In genomic region chr5:66898252-66898651, GRCm38 (mm10) we compare ENCODE assay signal across 26 mouse cellular contexts.
A peak's percentile ranks its signal among the peaks of the same experiment; 100 is the strongest.
DNase-seq lines count a peak whose midpoint lies in the region; ATAC-seq and TF ChIP-seq lines count a peak whose summit lies in the region.
"Had no signal": no experiment of that assay in that cellular context is flagged by ENCODE, and none has a peak within 500 bp of the region (broad histone marks: within the 10 kb centered on the region; RNA-seq: fewer than 3 reads in every experiment).

No protein-coding gene starts in this region.

- no peaks in the 10 kb centered on the region for H3K36me3 ChIP-seq in hindbrain, embryonic 14.5 days (replicated peaks; ENCODE audit: control insufficient read depth, insufficient read depth)
- no peaks in the 10 kb centered on the region for H3K36me3 ChIP-seq in hindbrain, postnatal 0 days (ENCODE audit: insufficient read depth, low read length)
- H3K36me3 ChIP-seq in neural tube, embryonic 13.5 days, result no peaks in the 10 kb centered on the region
- H3K36me3 ChIP-seq: embryonic facial prominence, embryonic 12.5 days; forebrain, embryonic 12.5 days; heart, embryonic 12.5 days; hindbrain, embryonic 12.5 days; midbrain, embryonic 10.5 days; neural tube, embryonic 12.5 days; stomach, embryonic 15.5 days had no signal

- H3K27ac ChIP-seq in hindbrain, embryonic 14.5 days, result 0 out of 2 replicates have a peak overlapping the region, but pooled peaks have one; percentile 5
- H3K27ac ChIP-seq in hindbrain, postnatal 0 days, result no peak overlapping the region
- H3K27ac ChIP-seq in neural tube, embryonic 13.5 days (replicated peaks), result peak overlapping the region; percentile 66
- H3K27ac ChIP-seq: embryonic facial prominence, embryonic 12.5 days; forebrain, embryonic 12.5 days; hindbrain, embryonic 12.5 days; kidney, postnatal 0 days; liver, embryonic 14.5 days; midbrain, embryonic 10.5 days; neural tube, embryonic 12.5 days; stomach, embryonic 15.5 days had no signal

- H3K27me3 ChIP-seq in hindbrain, embryonic 14.5 days (ENCODE audit: control insufficient read depth, insufficient read depth, low read length), result no peaks in the 10 kb centered on the region
- no peaks in the 10 kb centered on the region for H3K27me3 ChIP-seq in hindbrain, postnatal 0 days (ENCODE audit: insufficient read depth, low read length)
- no peaks in the 10 kb centered on the region for H3K27me3 ChIP-seq in neural tube, embryonic 13.5 days
- H3K27me3 ChIP-seq: embryonic facial prominence, embryonic 12.5 days; forebrain, embryonic 12.5 days; hindbrain, embryonic 12.5 days; neural tube, embryonic 12.5 days; Patski; stomach, embryonic 15.5 days had no signal

- TF ChIP-seq CTCF in hindbrain, postnatal 0 days (IDR thresholded peaks at IDR 0.05; ENCODE audit: low read depth), result no peak

- no peak for DNase-seq in hindbrain, embryonic 14.5 days (ENCODE audit: low spot score)
- no peak for DNase-seq in hindbrain, postnatal 0 days (ENCODE audit: low spot score)
- no peak for DNase-seq in neural tube, embryonic 10.5 days (ENCODE audit: extremely low spot score, low spot score)
- peak; percentile 51 for DNase-seq in lung, postnatal 14 days
- no peak for DNase-seq in urinary bladder, postnatal 4 days (ENCODE audit: low spot score in 2 of 2)
- DNase-seq in kidney, postnatal 10 days, result no peak
- no peak for DNase-seq in MN1 (ENCODE audit: low spot score)
- DNase-seq: adrenal gland, postnatal 36 days; cerebellum, adult 9-10 months; gastrocnemius, postnatal 14 days; heart, adult 18-20 months; heart, postnatal 10 days; kidney, adult 2 months; right cerebral cortex, adult 18-20 months; thymus, postnatal 25 days had no signal

- no peak overlapping the region for H3K9ac ChIP-seq in hindbrain, embryonic 14.5 days
- no peak overlapping the region for H3K9ac ChIP-seq in hindbrain, postnatal 0 days (replicated peaks; ENCODE audit: low read length)
- no peak overlapping the region for H3K9ac ChIP-seq in neural tube, embryonic 13.5 days
- H3K9ac ChIP-seq: embryonic facial prominence, embryonic 12.5 days; forebrain, embryonic 12.5 days; heart, embryonic 12.5 days; hindbrain, embryonic 12.5 days; liver, embryonic 14.5 days; neural tube, embryonic 12.5 days; stomach, embryonic 15.5 days had no signal

- H3K4me1 ChIP-seq in hindbrain, embryonic 14.5 days (replicated peaks; ENCODE audit: control insufficient read depth, insufficient read depth, low read length), result no peaks in the 10 kb centered on the region
- no peaks in the 10 kb centered on the region for H3K4me1 ChIP-seq in hindbrain, postnatal 0 days (ENCODE audit: insufficient read depth, low read length)
- peaks cover 10% of the 10 kb centered on the region for H3K4me1 ChIP-seq in neural tube, embryonic 13.5 days (replicated peaks)
- H3K4me1 ChIP-seq: embryonic facial prominence, embryonic 12.5 days; forebrain, embryonic 12.5 days; hindbrain, embryonic 12.5 days; midbrain, embryonic 10.5 days; neural tube, embryonic 12.5 days; stomach, embryonic 15.5 days had no signal

- no peak overlapping the region for H3K4me3 ChIP-seq in hindbrain, embryonic 14.5 days (replicated peaks; ENCODE audit: low read length)
- no peak overlapping the region for H3K4me3 ChIP-seq in hindbrain, postnatal 0 days (ENCODE audit: low read length)
- H3K4me3 ChIP-seq in neural tube, embryonic 13.5 days, result no peak overlapping the region
- H3K4me3 ChIP-seq: embryonic facial prominence, embryonic 12.5 days; forebrain, embryonic 12.5 days; heart, embryonic 12.5 days; hindbrain, embryonic 12.5 days; midbrain, embryonic 10.5 days; neural tube, embryonic 12.5 days; stomach, embryonic 15.5 days had no signal

- no peaks in the 10 kb centered on the region for H3K9me3 ChIP-seq in hindbrain, embryonic 14.5 days (ENCODE audit: control insufficient read depth, low read length)
- H3K9me3 ChIP-seq in hindbrain, postnatal 0 days (ENCODE audit: low read length), result no peaks in the 10 kb centered on the region
- no peaks in the 10 kb centered on the region for H3K9me3 ChIP-seq in neural tube, embryonic 13.5 days
- H3K9me3 ChIP-seq: embryonic facial prominence, embryonic 12.5 days; forebrain, embryonic 12.5 days; heart, embryonic 12.5 days; hindbrain, embryonic 12.5 days; midbrain, embryonic 10.5 days; neural tube, embryonic 12.5 days; stomach, embryonic 15.5 days had no signal

- H3K4me2 ChIP-seq in hindbrain, embryonic 14.5 days (replicated peaks), result no peak overlapping the region
- no peak overlapping the region for H3K4me2 ChIP-seq in hindbrain, postnatal 0 days (ENCODE audit: low read depth, low read length)
- H3K4me2 ChIP-seq in neural tube, embryonic 13.5 days, result no peak overlapping the region
- H3K4me2 ChIP-seq: embryonic facial prominence, embryonic 12.5 days; forebrain, embryonic 12.5 days; heart, embryonic 12.5 days; hindbrain, embryonic 12.5 days; neural tube, embryonic 12.5 days; stomach, embryonic 15.5 days had no signal

- no peak for ATAC-seq in hindbrain, embryonic 14.5 days (ENCODE audit: low FRiP score)
- ATAC-seq in hindbrain, postnatal 0 days, result no peak
- ATAC-seq in neural tube, embryonic 13.5 days (ENCODE audit: low read depth), result peak; percentile 50; the same call in 1 of the 2 replicates
- ATAC-seq: Patski had no signal

- 73% methylated on average over 1 of the region's 1 CpGs for WGBS in hindbrain, embryonic 14.5 days
- 89% methylated on average over 1 of the region's 1 CpGs for WGBS in hindbrain, postnatal 0 days
- WGBS in neural tube, embryonic 13.5 days, result 77% methylated on average over 1 of the region's 1 CpGs
